In genomic region chr10:68124985-68125384, GRCm38 (mm10) we compare ENCODE assay signal across 15 mouse cellular contexts.
DNase-seq lines count a peak whose midpoint lies in the region; ATAC-seq and TF ChIP-seq lines count a peak whose summit lies in the region.
"Had no signal": no experiment of that assay in that cellular context is flagged by ENCODE, and none has a peak within 500 bp of the region (broad histone marks: within the 10 kb centered on the region; RNA-seq: fewer than 3 reads in every experiment).

No protein-coding gene starts in this region.

- TF ChIP-seq CTCF in liver, adult 2 months (IDR thresholded peaks at IDR 0.05; ENCODE audit: low read depth, low read length) = no peak
- no peak for TF ChIP-seq CTCF in CH12.LX (conservative IDR thresholded peaks at IDR 0.05 in 1 of 2, IDR thresholded peaks at IDR 0.05 in 1 of 2; ENCODE audit: low read depth in 2 of 2, low read length in 2 of 2)

- 18% methylated on average over 2 of the region's 2 CpGs for WGBS in liver, adult 2 months

- H3K9me3 ChIP-seq in CH12.LX (replicated peaks; ENCODE audit: low read length) = no peaks in the 10 kb centered on the region
- H3K9me3 ChIP-seq: lung, embryonic 15.5 days; neural tube, embryonic 13.5 days had no signal

- peak; percentile 49; the same call in 1 of the 2 replicates for TF ChIP-seq EP300 in CH12.LX (IDR thresholded peaks at IDR 0.05; ENCODE audit: low read length)

- H3K27ac ChIP-seq in liver, adult 2 months (replicated peaks; ENCODE audit: insufficient read depth, low read depth, low read length) = peak overlapping the region; percentile 95; the same call in 1 of the 2 replicates
- no peak overlapping the region for H3K27ac ChIP-seq in CH12.LX (ENCODE audit: insufficient read depth, low read depth)
- H3K27ac ChIP-seq: neural tube, embryonic 13.5 days had no signal

- H3K4me1 ChIP-seq in liver, adult 2 months (ENCODE audit: control insufficient read depth, insufficient read depth, low read length) = peaks cover 54% of the 10 kb centered on the region
- peaks cover 16 to 52% of the 10 kb centered on the region in 2 experiments; a peak in 3 of 4 replicates for H3K4me1 ChIP-seq in CH12.LX (ENCODE audit: control insufficient read depth in 1 of 2, insufficient read depth in 2 of 2)

- H3K4me2 ChIP-seq in CH12.LX (ENCODE audit: insufficient read depth, low read depth, poor library complexity, severe bottlenecking) = no peak overlapping the region
- H3K4me2 ChIP-seq: lung, embryonic 15.5 days; neural tube, embryonic 13.5 days had no signal

- H3K36me3 ChIP-seq in liver, adult 2 months (ENCODE audit: control insufficient read depth, insufficient read depth, low read length) = peaks cover 87% of the 10 kb centered on the region
- H3K36me3 ChIP-seq in CH12.LX (replicated peaks in 1 of 2; ENCODE audit: control insufficient read depth in 1 of 2, insufficient read depth in 1 of 2, low read length in 1 of 2) = peaks cover 0 to 8% of the 10 kb centered on the region in 2 experiments
- H3K36me3 ChIP-seq: neural tube, embryonic 13.5 days had no signal

- no peak for TF ChIP-seq RAD21 in CH12.LX (IDR thresholded peaks at IDR 0.05; ENCODE audit: low read depth, low read length)

- H3K9ac ChIP-seq in liver, adult 2 months (ENCODE audit: low read depth, low read length) = no peak overlapping the region
- H3K9ac ChIP-seq in CH12.LX (ENCODE audit: insufficient read depth, low read depth) = no peak overlapping the region
- H3K9ac ChIP-seq: lung, embryonic 15.5 days; neural tube, embryonic 13.5 days had no signal

- DNase-seq in liver, adult 2 months (ENCODE audit: extremely low read depth, low read depth, low spot score) = peak; percentile 99
- DNase-seq in liver = no peak
- DNase-seq in CH12.LX (ENCODE audit: extremely low read depth) = peak; percentile 43
- peak; percentile 37 for DNase-seq in induced T-regulatory cell, adult 2 months (ENCODE audit: low read depth)
- DNase-seq in kidney, adult 9 months = no peak
- DNase-seq in adrenal gland, postnatal 36 days = no peak
- DNase-seq in layer of hippocampus, adult 8-10 months (ENCODE audit: low spot score in 2 of 2) = no peak
- DNase-seq: cerebellum, adult 9-10 months; heart, postnatal 14 days; kidney, postnatal 10 days had no signal

- H3K4me3 ChIP-seq in liver, adult 2 months (ENCODE audit: insufficient read depth, low read depth, low read length) = no peak overlapping the region
- H3K4me3 ChIP-seq in CH12.LX (replicated peaks in 1 of 3; ENCODE audit: low read depth in 2 of 3, low read length in 2 of 3, poor library complexity in 1 of 3) = no peak overlapping the region
- H3K4me3 ChIP-seq: lung, embryonic 15.5 days; neural tube, embryonic 13.5 days had no signal

- ATAC-seq in monocyte, adult 5-6 weeks (replicated peaks; ENCODE audit: insufficient number of reproducible peaks, low FRiP score, low TSS enrichment, poor library complexity, severe bottlenecking) = peak; percentile 77
- ATAC-seq: activated CD4-positive, CD25-positive, alpha-beta regulatory T cell, adult 4 months; midbrain, embryonic 16.5 days had no signal

- peaks cover 13% of the 10 kb centered on the region; the same call in 1 of the 2 replicates for H3K79me2 ChIP-seq in liver, adult 2 months (ENCODE audit: control insufficient read depth, insufficient read depth, low read length)
- H3K79me2 ChIP-seq in CH12.LX (replicated peaks; ENCODE audit: control insufficient read depth, extremely low read depth, insufficient read depth, poor library complexity, severe bottlenecking) = no peaks in the 10 kb centered on the region

- TF ChIP-seq POLR2A in liver, adult 2 months (IDR thresholded peaks at IDR 0.05; ENCODE audit: extremely low read depth, insufficient read depth, low read length) = no peak
- no peak for TF ChIP-seq POLR2A in CH12.LX (IDR thresholded peaks at IDR 0.05; ENCODE audit: low read depth, low read length)

- no peaks in the 10 kb centered on the region for H3K27me3 ChIP-seq in liver, adult 2 months (ENCODE audit: control insufficient read depth, insufficient read depth, low read length)
- H3K27me3 ChIP-seq in CH12.LX (replicated peaks) = no peaks in the 10 kb centered on the region
- H3K27me3 ChIP-seq: lung, embryonic 15.5 days; neural tube, embryonic 13.5 days had no signal

- in situ Hi-C loops in CH12.LX (cut with MboI; ENCODE audit: low pct_ligation_motif_present, low pct_unique_long_range_greater_than_20kb, low sequenced_read_pairs) = no loop called here

- dilution Hi-C loops in CH12.LX (cut with MboI; ENCODE audit: extremely low pct_ligation_motif_present, extremely low pct_unique_long_range_greater_than_20kb, low sequenced_read_pairs) = no loop called here

TF ChIP-seq in CH12.LX, 34 proteins besides CTCF, POLR2A, EP300 and RAD21:
- TF ChIP-seq GABPA (IDR thresholded peaks at IDR 0.05; ENCODE audit: insufficient replicate concordance, low read depth, low read length) (no peak), ETS1 (conservative IDR thresholded peaks at IDR 0.05; ENCODE audit: low read depth, low read length) (peak; percentile 41), MEF2A (IDR thresholded peaks at IDR 0.05; ENCODE audit: borderline replicate concordance, low read depth, low read length) (peak; percentile 33; the same call in 1 of the 2 replicates)

Comparison
In these comparisons a context has a peak if more than half of its experiments do, and no peak if none do; other contexts are left out.
1. DNase-seq: peak in liver, adult 2 months (single experiment), CH12.LX (single experiment) and induced T-regulatory cell, adult 2 months (single experiment); none in liver (single experiment), kidney, adult 9 months (single experiment), adrenal gland, postnatal 36 days (0 of 2) and layer of hippocampus, adult 8-10 months (0 of 2).